Mouse (Mus musculus): ENCODE measurements around the gene Pip5kl1.

DNA sequence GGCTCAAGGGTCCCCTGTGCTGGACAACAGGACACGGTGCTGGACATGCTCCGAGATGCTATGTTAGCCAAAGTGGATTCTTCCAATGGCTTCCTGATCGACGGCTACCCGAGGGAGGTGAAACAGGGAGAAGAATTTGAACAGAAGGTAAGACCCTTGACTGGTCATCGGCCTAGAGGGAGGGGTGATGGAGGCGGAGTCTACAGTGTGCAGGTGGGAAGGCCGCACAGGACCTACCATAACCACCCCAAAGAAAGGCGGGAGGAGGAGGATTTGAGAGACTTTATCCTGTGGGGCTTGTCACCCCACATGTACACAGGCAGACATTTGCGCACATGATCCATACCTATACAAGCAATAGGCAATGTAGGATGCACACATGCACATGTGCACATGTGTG is 56.4 kb downstream of the Pip5kl1 start:
- no peak for TF ChIP-seq TAL1 (IDR thresholded peaks at IDR 0.05; ENCODE audit: low read length)
- no peak for TF ChIP-seq GATA1 (IDR thresholded peaks at IDR 0.05; ENCODE audit: low read length)
